Mouse (Mus musculus): ENCODE results near the gene Creb3. TPM values are rescaled to one million over a fixed set of nuclear protein-coding genes. Genes with fewer than 3 reads are reported as not detected.
"Not testable (repeated sequence)": the region's sequence is repeated elsewhere in the genome, so short reads cannot be mapped to it uniquely, and the experiment has no call there.

Gene Creb3
- polyA plus RNA-seq, 1 experiment: 58.2 TPM

DNA sequence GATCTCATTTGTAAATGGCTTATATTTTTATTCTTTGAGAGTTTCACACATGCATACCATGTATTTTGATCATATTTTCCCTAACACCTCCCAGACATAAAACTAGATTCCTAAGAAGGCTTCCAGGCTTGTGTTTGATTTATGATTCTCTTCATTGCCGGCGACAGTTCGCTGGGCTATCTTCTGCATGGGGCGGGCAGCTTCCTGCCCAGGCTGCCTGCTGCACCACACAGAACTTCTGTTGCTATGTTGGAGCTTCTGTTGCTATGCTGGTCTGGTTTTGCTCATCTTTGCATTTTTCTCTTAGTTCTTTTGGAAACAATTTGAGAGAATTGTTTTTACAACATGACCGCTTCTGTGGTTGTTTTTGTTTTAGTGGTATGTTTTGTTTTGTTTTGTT is 29.4 kb downstream of the Creb3 start:
- H3K27me3 ChIP-seq (replicated peaks; ENCODE audit: control insufficient read depth, insufficient read depth, low read length): no peaks in the 10 kb centered on the region
- H3K36me3 ChIP-seq (ENCODE audit: control insufficient read depth, insufficient read depth, low read length): no peaks in the 10 kb centered on the region
- peak; percentile 51 for DNase-seq
- H3K4me3 ChIP-seq (ENCODE audit: insufficient read depth, low read depth, low read length): no peak overlapping the region
- no peak for TF ChIP-seq POLR2A (IDR thresholded peaks at IDR 0.05; ENCODE audit: low read depth, low read length)
- no peak for TF ChIP-seq CTCF (conservative IDR thresholded peaks at IDR 0.05; ENCODE audit: insufficient read depth, insufficient read length, low read depth, low read length)
- peaks cover 5% of the 10 kb centered on the region for H3K4me1 ChIP-seq (ENCODE audit: control insufficient read depth, insufficient read depth, low read length)
- 35% methylated on average over 5 of the region's 5 CpGs for WGBS
- no peak overlapping the region for H3K27ac ChIP-seq (ENCODE audit: insufficient read depth, low read depth, low read length)

DNA sequence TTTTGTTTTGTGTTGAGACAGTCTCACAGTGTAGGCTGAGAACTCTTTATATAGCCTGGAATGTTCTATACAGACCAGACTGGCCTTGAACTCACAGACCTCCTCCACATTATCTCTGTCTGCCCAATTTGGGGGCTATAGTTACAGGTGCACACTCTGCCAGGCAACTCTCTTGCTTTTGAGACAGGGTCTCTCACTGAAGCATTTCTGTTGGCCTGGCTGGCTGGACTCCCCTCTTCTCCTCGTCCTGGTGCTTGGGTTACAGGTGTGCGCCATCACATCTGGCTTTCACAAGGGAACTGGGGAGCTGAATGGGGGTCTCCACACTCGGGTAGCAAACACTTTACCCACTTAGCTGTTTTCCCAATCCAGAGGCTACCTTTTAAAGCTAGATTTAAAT is 29.8 kb downstream of the Creb3 start:
- TF ChIP-seq CTCF (conservative IDR thresholded peaks at IDR 0.05; ENCODE audit: insufficient read depth, insufficient read length, low read depth, low read length): no peak
- no peaks in the 10 kb centered on the region for H3K27me3 ChIP-seq (replicated peaks; ENCODE audit: control insufficient read depth, insufficient read depth, low read length)
- no peak overlapping the region for H3K27ac ChIP-seq (ENCODE audit: insufficient read depth, low read depth, low read length)
- 76% methylated on average over 3 of the region's 3 CpGs for WGBS
- H3K36me3 ChIP-seq (ENCODE audit: control insufficient read depth, insufficient read depth, low read length): no peaks in the 10 kb centered on the region
- peaks cover under 1% of the 10 kb centered on the region; the same call in 1 of the 2 replicates for H3K4me1 ChIP-seq (ENCODE audit: control insufficient read depth, insufficient read depth, low read length)
- no peak for DNase-seq
- no peak overlapping the region for H3K4me3 ChIP-seq (ENCODE audit: insufficient read depth, low read depth, low read length)

- Histone ChIP-seq H3K27me3 (replicated peaks; ENCODE audit: control insufficient read depth, insufficient read depth, low read length) (no peaks in the 10 kb centered on the region), H3K36me3 (ENCODE audit: control insufficient read depth, insufficient read depth, low read length) (no peaks in the 10 kb centered on the region), H3K4me1 (ENCODE audit: control insufficient read depth, insufficient read depth, low read length) (no peaks in the 10 kb centered on the region), H3K4me3 (ENCODE audit: insufficient read depth, low read depth, low read length) (no peak overlapping the region), H3K27ac (ENCODE audit: insufficient read depth, low read depth, low read length) (no peak overlapping the region)
- DNase-seq: no peak
- TF ChIP-seq CTCF (conservative IDR thresholded peaks at IDR 0.05; ENCODE audit: insufficient read depth, insufficient read length, low read depth, low read length) (no peak), POLR2A (IDR thresholded peaks at IDR 0.05; ENCODE audit: low read depth, low read length) (no peak)
- 55% methylated on average over 3 of the region's 3 CpGs for WGBS
Observed at GRCm38 (mm10) chr4:43593453-43593852, 31.3 kb downstream of the Creb3 start.

DNA sequence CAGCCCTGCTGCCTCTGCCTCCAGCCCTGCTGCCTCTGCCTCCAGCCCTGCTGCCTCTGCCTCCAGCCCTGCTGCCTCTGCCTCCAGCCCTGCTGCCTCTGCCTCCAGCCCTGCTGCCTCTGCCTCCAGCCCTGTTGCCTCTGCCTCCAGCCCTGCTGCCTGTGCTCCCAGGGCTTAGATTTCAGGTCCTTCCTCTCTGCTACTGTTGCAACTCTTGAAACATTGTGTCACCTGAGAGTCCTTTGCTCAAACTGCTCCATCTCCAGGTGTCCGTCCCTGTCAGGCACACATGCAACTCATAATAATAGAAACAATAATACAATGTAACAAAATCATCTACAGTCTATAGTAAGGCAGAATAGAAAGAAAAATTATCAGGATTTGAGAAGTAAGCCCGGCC is 34.5 kb downstream of the Creb3 start:
- not testable (repeated sequence) for H3K36me3 ChIP-seq (ENCODE audit: control insufficient read depth, insufficient read depth, low read length); H3K4me3 ChIP-seq (ENCODE audit: insufficient read depth, low read depth, low read length); H3K27me3 ChIP-seq (replicated peaks; ENCODE audit: control insufficient read depth, insufficient read depth, low read length); H3K4me1 ChIP-seq (ENCODE audit: control insufficient read depth, insufficient read depth, low read length); DNase-seq; H3K27ac ChIP-seq (ENCODE audit: insufficient read depth, low read depth, low read length)
- WGBS: 80% methylated on average over 2 of the region's 2 CpGs

DNA sequence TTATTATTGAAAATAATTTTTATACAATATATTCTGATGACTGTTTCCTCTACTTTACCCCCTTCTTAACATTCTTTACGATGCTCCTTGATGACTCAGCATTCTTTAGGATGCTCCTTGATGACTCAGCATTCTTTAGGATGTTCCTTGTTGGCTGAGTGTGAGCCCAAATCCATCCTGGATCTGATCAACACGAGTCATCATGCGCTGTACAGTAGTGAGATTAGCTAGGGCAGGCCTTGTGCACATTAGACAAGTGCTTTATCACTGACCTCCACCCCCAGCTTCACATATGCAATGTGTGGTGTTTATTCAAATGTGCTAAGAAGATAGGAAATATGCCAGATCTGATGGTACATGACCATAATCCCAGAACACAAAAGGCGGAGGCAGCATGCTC is 36.1 kb downstream of the Creb3 start:
- TF ChIP-seq POLR2A (IDR thresholded peaks at IDR 0.05; ENCODE audit: low read depth, low read length) (no peak), CTCF (conservative IDR thresholded peaks at IDR 0.05; ENCODE audit: insufficient read depth, insufficient read length, low read depth, low read length) (no peak)

GRCm38 (mm10) chr4:43598650-43599380 is 36.7 kb downstream of the Creb3 start:
- Histone ChIP-seq H3K36me3 (ENCODE audit: control insufficient read depth, insufficient read depth, low read length) (no peaks in the 10 kb centered on the region), H3K27ac (ENCODE audit: insufficient read depth, low read depth, low read length) (no peak overlapping the region), H3K4me3 (ENCODE audit: insufficient read depth, low read depth, low read length) (no peak overlapping the region), H3K4me1 (ENCODE audit: control insufficient read depth, insufficient read depth, low read length) (no peaks in the 10 kb centered on the region), H3K27me3 (replicated peaks; ENCODE audit: control insufficient read depth, insufficient read depth, low read length) (no peaks in the 10 kb centered on the region)
- DNase-seq: no peak
- WGBS: 87% methylated on average over 7 of the region's 7 CpGs
- TF ChIP-seq CTCF (conservative IDR thresholded peaks at IDR 0.05; ENCODE audit: insufficient read depth, insufficient read length, low read depth, low read length) (no peak), POLR2A (IDR thresholded peaks at IDR 0.05; ENCODE audit: low read depth, low read length) (no peak)

More for the DNA sequence above, 36.1 kb downstream of the Creb3 start:
- Histone ChIP-seq H3K4me1 (ENCODE audit: control insufficient read depth, insufficient read depth, low read length) (no peaks in the 10 kb centered on the region), H3K36me3 (ENCODE audit: control insufficient read depth, insufficient read depth, low read length) (no peaks in the 10 kb centered on the region), H3K4me3 (ENCODE audit: insufficient read depth, low read depth, low read length) (no peak overlapping the region), H3K27me3 (replicated peaks; ENCODE audit: control insufficient read depth, insufficient read depth, low read length) (no peaks in the 10 kb centered on the region), H3K27ac (ENCODE audit: insufficient read depth, low read depth, low read length) (no peak overlapping the region)
- WGBS: 79% methylated on average over 4 of the region's 4 CpGs
- DNase-seq: no peak

- Histone ChIP-seq H3K27ac (ENCODE audit: insufficient read depth, low read depth, low read length) (no peak overlapping the region), H3K27me3 (replicated peaks; ENCODE audit: control insufficient read depth, insufficient read depth, low read length) (no peaks in the 10 kb centered on the region), H3K4me3 (ENCODE audit: insufficient read depth, low read depth, low read length) (no peak overlapping the region), H3K36me3 (ENCODE audit: control insufficient read depth, insufficient read depth, low read length) (no peaks in the 10 kb centered on the region), H3K4me1 (ENCODE audit: control insufficient read depth, insufficient read depth, low read length) (no peaks in the 10 kb centered on the region)
- 85% methylated on average over 9 of the region's 9 CpGs for WGBS
- TF ChIP-seq CTCF (conservative IDR thresholded peaks at IDR 0.05; ENCODE audit: insufficient read depth, insufficient read length, low read depth, low read length) (no peak), POLR2A (IDR thresholded peaks at IDR 0.05; ENCODE audit: low read depth, low read length) (no peak)
- DNase-seq: no peak
Observed at GRCm38 (mm10) chr4:43600195-43600934, 38.2 kb downstream of the Creb3 start.
